Mouse (Mus musculus) induced T-regulatory cell, adult 2 months (primary cell): Measurements from ENCODE around the gene Arr3.
A peak's percentile ranks its signal among the peaks of the same experiment; 100 is the strongest.

Experiments
- DNase-seq: peaks from one replicate; pipeline ENCODE4 v3.0.0-alpha.2; 2012; ENCODE audit warnings: low read depth

Arr3 gene

GRCm38 (mm10) chrX:100605314-100605713, at the start of gene Arr3:
Gene Arr3 (plus strand): TSS chrX:100605497.
- DNase-seq: no peak

DNA sequence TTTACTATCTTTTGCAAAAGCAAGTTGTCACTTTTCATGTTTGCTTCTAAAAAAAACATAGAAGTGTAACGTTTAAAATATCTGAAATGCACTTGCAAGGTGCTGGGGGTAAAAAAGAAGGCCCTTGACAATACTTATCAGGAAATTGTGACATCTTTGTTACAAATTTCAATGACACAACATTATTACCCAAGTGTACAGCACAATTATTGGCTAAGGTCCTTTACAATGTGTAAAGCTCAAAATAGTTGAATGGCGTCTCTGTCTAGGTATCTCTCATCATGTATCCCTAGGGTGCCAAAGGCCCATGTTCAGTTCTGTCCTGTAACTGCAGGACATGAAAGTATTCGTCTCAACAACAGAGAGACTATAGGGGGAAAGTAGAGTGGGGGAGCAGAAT, 49.3 kb upstream of the Arr3 start:
- no peak for DNase-seq

- DNase-seq: no peak
Observed at GRCm38 (mm10) chrX:100565696-100566095, 39.6 kb upstream of the Arr3 start.

DNA sequence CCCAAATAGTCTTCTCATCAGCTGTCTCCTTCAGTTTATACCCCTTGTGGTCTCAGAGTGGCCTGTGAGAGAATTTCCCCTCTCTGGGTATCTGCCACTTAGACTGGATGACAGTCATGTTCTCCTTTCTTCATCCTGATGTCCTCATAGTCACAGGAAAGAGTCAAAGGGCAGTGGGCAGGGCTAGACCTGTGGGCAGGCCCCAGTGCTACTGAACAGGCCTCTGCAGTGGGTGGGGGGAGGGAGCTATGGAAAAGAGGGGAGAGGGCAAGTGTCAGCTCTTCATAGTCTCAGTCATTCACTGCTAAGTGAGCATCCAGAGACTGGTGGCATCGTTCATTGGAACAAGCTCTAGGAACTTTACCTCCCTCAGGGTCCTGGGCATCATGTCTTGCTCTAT, 33.3 kb upstream of the Arr3 start, which contains the start of gene Awat1:
Awat1 (plus strand) TSS at position 301 of the 400 bp plus-strand sequence.
- DNase-seq: no peak

DNA sequence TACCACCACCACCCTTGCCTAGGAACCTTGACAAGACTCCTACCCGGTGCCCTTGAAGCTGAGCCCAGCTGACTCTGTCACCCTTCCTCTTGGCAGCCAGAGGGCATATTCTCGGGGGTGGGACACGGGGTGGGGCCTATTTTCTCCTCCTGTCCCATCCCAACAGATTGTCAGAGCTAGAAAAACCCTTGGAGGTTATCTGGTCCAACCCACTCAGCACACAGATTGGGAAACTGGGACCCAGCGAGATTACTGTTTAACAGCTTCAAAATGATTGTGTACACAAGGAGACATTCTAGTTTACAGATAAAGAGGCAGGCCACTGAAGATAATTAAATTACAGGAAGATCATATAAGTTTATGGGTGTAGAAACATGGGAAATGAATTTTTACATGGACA, 10.5 kb upstream of the Arr3 start, which contains the start of gene P2ry4:
P2ry4 (minus strand) TSS at position 79 of the 400 bp plus-strand sequence.
- DNase-seq: no peak

GRCm38 (mm10) chrX:100597439-100597838, 7.9 kb upstream of the Arr3 start:
- DNase-seq: no peak

DNA sequence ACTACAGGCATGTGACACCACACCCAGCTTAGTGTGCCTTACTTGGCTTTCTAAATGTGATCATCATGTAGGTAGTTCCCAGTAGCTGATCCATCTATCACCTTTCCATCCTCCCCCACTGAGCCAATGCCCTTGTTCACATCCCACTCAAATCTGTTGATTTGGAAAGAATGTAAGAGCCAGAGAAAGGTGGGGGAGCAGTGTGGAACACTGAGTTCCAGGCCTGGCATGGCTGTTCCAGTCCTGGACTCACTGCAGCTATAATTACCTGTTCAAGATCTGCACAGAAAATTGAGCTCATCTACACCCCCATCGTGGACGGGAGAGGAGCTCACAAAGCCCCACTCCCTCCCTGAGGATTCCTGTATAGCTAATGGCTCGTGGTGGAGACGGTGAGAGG, 5.5 kb upstream of the Arr3 start:
- DNase-seq: no peak

DNA sequence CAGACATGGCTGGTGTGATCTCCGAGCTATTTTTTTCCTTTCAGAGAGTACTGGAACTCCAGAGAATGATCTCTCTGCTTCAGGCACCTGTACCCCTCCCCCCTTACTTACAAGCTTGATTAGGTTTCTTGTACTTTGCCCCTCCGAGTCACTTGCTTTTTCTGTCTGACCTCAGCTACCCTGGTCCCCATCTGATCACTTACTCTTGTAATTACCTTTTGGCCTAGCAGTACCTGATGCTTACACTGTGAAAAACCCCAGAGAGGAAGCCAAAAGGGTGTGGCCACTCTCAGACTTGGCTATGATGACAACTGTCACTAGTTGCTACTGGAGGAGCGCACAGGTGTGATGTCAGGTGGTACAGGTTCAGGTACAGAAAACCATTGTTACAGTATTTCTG, 13.2 kb downstream of the Arr3 start:
- no peak for DNase-seq

- DNase-seq: no peak
Observed at GRCm38 (mm10) chrX:100621366-100621765, 16.1 kb downstream of the Arr3 start.

DNA sequence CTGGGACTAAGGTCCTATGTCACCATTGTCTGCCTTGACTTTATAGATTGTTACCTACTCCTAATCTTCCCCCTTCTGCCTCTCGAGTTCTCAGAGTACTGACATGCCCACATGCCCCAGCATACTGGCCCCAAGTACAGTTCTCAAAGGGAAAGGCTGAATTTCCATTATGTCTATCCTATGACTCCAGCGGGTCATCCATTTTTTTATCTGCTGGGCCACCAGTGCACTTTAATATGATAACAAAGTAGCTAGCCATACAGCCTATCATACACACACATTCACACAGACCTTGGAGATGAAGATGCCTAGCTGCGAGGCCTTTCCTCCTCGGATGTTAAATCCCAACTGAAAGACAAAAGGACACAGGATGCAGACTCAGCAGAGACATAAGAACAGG, 18.9 kb downstream of the Arr3 start:
- no peak for DNase-seq

GRCm38 (mm10) chrX:100625146-100625545, 19.8 kb downstream of the Arr3 start:
- DNase-seq: peak; percentile 30

GRCm38 (mm10) chrX:100625546-100625801, 20.2 kb downstream of the Arr3 start, which contains the start of gene Kif4:
Gene Kif4 (plus strand): TSS chrX:100625737.
- DNase-seq: no peak

DNA sequence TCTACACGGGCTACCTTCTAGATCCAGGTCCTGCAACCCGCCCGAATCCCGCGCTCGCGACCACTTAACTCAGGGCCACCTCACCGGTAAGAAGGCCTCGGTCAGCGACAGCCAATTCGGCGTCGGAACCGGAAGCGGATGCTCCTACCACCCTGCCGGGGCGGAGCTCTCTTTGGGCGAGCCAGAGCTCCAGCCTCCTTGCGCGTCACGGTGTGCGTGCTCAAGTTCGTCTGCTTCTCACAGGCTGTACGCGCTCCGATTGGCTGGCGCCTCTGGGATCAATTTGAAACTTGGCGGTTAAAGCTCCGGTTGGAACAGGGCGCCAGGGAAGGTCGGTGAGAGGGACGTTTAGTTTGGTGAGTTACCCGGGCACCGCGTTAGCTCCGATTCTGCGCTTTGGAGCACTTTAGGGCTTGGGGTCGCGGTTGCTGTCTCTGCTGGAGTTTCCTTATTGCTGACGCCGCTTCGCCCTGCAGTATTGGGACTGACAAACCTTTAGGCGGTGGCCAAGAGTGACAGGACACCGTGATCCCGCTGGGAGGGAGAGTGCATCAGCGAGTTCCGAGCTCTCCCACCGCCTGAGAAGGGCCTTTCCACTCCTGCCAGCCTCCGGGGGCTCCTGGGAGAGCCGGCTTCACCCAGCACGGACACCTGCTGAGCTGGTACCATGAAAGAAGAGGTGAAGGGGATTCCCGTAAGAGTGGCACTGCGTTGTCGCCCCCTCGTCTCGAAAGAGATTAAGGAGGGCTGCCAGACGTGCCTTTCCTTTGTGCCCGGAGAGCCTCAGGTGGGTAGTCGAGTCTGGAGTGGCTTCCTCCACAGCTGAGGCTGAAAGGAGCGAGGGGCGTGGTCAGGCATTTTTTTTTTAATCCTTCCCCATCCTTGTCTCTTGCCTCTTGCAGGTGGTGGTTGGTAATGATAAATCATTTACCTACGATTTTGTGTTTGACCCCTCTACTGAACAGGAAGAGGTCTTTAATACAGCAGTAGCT, 20.8 kb downstream of the Arr3 start, which contains the start of gene Pdzd11:
Pdzd11 (minus strand) TSS at position 767 of the 992 bp plus-strand sequence.
- peak; percentile 94 for DNase-seq

- DNase-seq: no peak
Observed at GRCm38 (mm10) chrX:100629076-100629475, 23.8 kb downstream of the Arr3 start.

- DNase-seq: no peak
Observed at GRCm38 (mm10) chrX:100638477-100638876, 33.2 kb downstream of the Arr3 start.

DNA sequence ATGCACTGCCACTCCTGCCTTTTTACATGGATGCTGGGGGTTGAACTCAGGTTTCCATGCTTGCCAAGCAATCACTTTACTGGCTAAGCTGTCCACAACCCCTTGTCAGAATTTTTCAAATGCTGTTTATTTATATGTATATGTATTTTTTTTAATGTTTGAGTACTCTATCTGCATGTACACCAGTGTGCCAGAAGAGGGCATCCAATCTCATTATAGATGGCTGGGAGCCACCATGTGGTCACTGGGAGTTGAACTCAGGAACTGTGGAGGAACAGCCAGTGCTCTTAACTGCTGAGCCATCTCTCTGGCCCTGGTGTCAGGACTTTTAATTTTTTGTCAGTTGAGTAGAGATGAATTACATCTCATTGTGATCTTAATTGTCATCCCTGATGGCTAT, 47.6 kb downstream of the Arr3 start:
- DNase-seq: peak; percentile 15

- no peak for DNase-seq
Observed at GRCm38 (mm10) chrX:100664825-100665224, 59.5 kb downstream of the Arr3 start.
